Mouse (Mus musculus) embryonic facial prominence, embryonic 13.5 days (tissue): ENCODE measurements at regions not wholly inside any gene's neighbourhood (a gene's known extent, or its start where the extent isn't known, plus 50 kb on each side); places are given as distances from the start of the nearest gene placed in this dataset.
"Not testable (repeated sequence)": the region's sequence is repeated elsewhere in the genome, so short reads cannot be mapped to it uniquely, and the experiment has no call there.

Experiments
- ATAC-seq: fragments of 200-750 bp; cut with Nextera tagmentation; 2 replicates; pipeline ENCODE4 v1.8.0; 2017; ENCODE audit warnings: low read depth; ENCODE audit not compliant: insufficient number of reproducible peaks, insufficient read depth, low FRiP score, low TSS enrichment
- H3K27ac ChIP-seq: fragments of 300-500 bp; sonication (generic); 2 replicates; pipeline ENCODE4 v1.5.1; 2015; ENCODE audit warnings: moderate library complexity, mild to moderate bottlenecking, inconsistent platforms
- H3K27me3 ChIP-seq: fragments of 300-500 bp; sonication (generic); 2 replicates; pipeline ENCODE4 v1.6.1; 2015; ENCODE audit warnings: mild to moderate bottlenecking, inconsistent platforms
- H3K36me3 ChIP-seq: fragments of 300-500 bp; sonication (generic); 2 replicates; pipeline ENCODE4 v1.6.1; 2015; ENCODE audit warnings: mild to moderate bottlenecking, inconsistent platforms
- H3K4me1 ChIP-seq: fragments of 300-500 bp; sonication (generic); 2 replicates; pipeline ENCODE4 v1.6.1; 2015; ENCODE audit warnings: inconsistent platforms
- H3K4me2 ChIP-seq: fragments of 300-500 bp; sonication (generic); 2 replicates; pipeline ENCODE4 v1.6.1; 2015; ENCODE audit warnings: moderate library complexity, mild to moderate bottlenecking, inconsistent platforms
- H3K4me3 ChIP-seq: fragments of 300-500 bp; sonication (generic); 2 replicates; pipeline ENCODE4 v1.5.1; 2015; ENCODE audit warnings: mild to moderate bottlenecking, inconsistent platforms
- H3K9ac ChIP-seq: fragments of 300-500 bp; sonication (generic); 2 replicates; pipeline ENCODE4 v1.6.1; 2015; ENCODE audit warnings: mild to moderate bottlenecking, inconsistent platforms
- H3K9me3 ChIP-seq: fragments of 300-500 bp; sonication (generic); 2 replicates; pipeline ENCODE4 v1.6.1; 2016; ENCODE audit warnings: inconsistent platforms
- WGBS: fragments of 180-500 bp; shearing (Covaris S2); methylation state at CpG from one replicate; pipeline ENCODE4 v1.1.7; 2015; ENCODE audit warnings: mixed read lengths; 5-methylcytosine and 5-hydroxymethylcytosine counted together

- WGBS, result 83% methylated on average over 6 of the region's 6 CpGs
- ATAC-seq, result no peak
These were observed 226.1 kb upstream of the Dpp6 start for GRCm38 (mm10) chr5:26590886-26591285.

DNA sequence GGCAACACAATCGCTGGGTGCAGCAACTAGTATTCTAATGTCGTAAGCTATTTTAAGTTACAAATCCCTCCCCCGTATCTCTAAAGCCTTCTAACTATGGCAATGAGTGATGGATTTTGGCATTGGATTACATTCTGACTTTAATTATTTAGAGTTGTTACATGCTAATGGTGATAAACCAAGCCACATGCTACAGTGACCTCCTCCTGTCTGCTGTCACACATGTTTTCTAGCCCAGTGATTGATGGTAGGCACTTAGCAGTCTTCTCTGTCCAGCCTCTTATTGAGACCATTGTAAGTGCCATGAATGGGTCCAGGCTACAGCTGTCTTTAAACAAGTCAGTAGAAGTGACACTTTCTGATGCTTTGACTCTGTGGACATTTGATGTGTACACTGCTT lies 224.7 kb upstream of the Dpp6 start:
- no peaks in the 10 kb centered on the region for H3K36me3 ChIP-seq
- H3K9me3 ChIP-seq, result no peaks in the 10 kb centered on the region
- no peak overlapping the region for H3K4me3 ChIP-seq
- H3K27ac ChIP-seq, result no peak overlapping the region
- no peak for ATAC-seq
- no peak overlapping the region for H3K9ac ChIP-seq
- H3K27me3 ChIP-seq, result no peaks in the 10 kb centered on the region
- no peaks in the 10 kb centered on the region for H3K4me1 ChIP-seq
- no peak overlapping the region for H3K4me2 ChIP-seq
- WGBS, result 80% methylated on average over 3 of the region's 3 CpGs

More at GRCm38 (mm10) chr5:26590886-26591285, 226.1 kb upstream of the Dpp6 start:
- Histone ChIP-seq H3K27ac (no peak overlapping the region), H3K4me2 (no peak overlapping the region), H3K36me3 (no peaks in the 10 kb centered on the region), H3K9me3 (no peaks in the 10 kb centered on the region), H3K27me3 (no peaks in the 10 kb centered on the region), H3K9ac (no peak overlapping the region), H3K4me3 (no peak overlapping the region), H3K4me1 (no peaks in the 10 kb centered on the region)

DNA sequence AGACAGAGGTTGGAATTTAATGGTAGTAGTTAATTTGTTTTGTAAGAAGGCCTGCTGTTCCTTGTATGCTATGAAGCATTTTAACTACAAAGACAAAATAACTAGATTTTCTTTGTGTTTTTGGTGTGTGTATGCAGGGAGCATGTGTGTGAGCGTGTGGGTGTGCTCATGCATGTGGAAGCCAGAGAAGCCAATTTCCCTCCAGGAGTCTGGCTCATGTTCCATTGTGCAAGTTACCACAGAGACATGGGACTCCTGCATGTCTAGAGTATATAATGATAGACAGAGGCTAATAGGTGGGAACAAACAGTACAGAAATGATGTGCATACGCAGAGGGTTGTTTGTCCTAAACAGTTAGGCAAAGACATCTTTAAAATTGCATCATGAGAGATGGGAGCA lies 219.0 kb upstream of the Dpp6 start:
- H3K27me3 ChIP-seq, result no peaks in the 10 kb centered on the region
- H3K4me2 ChIP-seq, result no peak overlapping the region
- no peak for ATAC-seq
- no peak overlapping the region for H3K9ac ChIP-seq
- H3K9me3 ChIP-seq, result no peaks in the 10 kb centered on the region
- H3K4me3 ChIP-seq, result no peak overlapping the region
- no peak overlapping the region for H3K27ac ChIP-seq
- H3K36me3 ChIP-seq, result no peaks in the 10 kb centered on the region
- no peaks in the 10 kb centered on the region for H3K4me1 ChIP-seq
- WGBS, result 86% methylated on average over 2 of the region's 2 CpGs

- Histone ChIP-seq H3K27me3 (no peaks in the 10 kb centered on the region), H3K9me3 (no peaks in the 10 kb centered on the region), H3K36me3 (no peaks in the 10 kb centered on the region), H3K4me2 (no peak overlapping the region), H3K27ac (no peak overlapping the region), H3K4me1 (no peaks in the 10 kb centered on the region), H3K9ac (no peak overlapping the region), H3K4me3 (no peak overlapping the region)
- 72% methylated on average over 2 of the region's 2 CpGs for WGBS
- no peak for ATAC-seq
These were observed 197.7 kb upstream of the Dpp6 start for GRCm38 (mm10) chr5:26619272-26619671.

GRCm38 (mm10) chr5:26622116-26622515 lies 194.9 kb upstream of the Dpp6 start:
- WGBS, result 43% methylated on average over 2 of the region's 2 CpGs
- Histone ChIP-seq H3K4me2 (no peak overlapping the region), H3K27ac (no peak overlapping the region), H3K36me3 (no peaks in the 10 kb centered on the region), H3K9me3 (no peaks in the 10 kb centered on the region), H3K4me1 (no peaks in the 10 kb centered on the region), H3K4me3 (no peak overlapping the region), H3K27me3 (no peaks in the 10 kb centered on the region), H3K9ac (no peak overlapping the region)
- no peak for ATAC-seq

DNA sequence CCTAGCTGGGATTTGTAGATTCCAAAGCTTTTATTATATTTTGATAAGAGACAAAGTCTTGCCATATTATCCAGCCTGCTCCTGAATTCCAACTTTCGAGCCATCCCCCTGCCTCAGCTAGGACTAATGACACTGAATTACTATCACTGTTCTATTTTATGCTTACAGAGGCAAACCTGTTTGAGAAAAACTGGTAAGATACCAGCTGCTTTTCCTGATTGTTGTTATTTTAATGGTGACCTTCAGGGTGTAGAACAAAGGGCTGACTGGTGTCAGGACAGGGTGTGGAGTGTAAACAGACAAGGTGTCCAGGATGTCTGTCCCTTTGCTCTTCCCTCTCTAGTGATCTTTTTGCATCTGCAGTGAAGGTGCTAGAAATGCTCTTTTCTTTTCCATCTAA lies 145.5 kb upstream of the Dpp6 start:
- no peaks in the 10 kb centered on the region for H3K36me3 ChIP-seq
- H3K9ac ChIP-seq, result no peak overlapping the region
- no peaks in the 10 kb centered on the region for H3K27me3 ChIP-seq
- no peak overlapping the region for H3K27ac ChIP-seq
- H3K9me3 ChIP-seq, result no peaks in the 10 kb centered on the region
- H3K4me3 ChIP-seq, result no peak overlapping the region
- no peak for ATAC-seq
- H3K4me2 ChIP-seq, result no peak overlapping the region
- no peaks in the 10 kb centered on the region for H3K4me1 ChIP-seq
- WGBS, result 65% methylated on average over 1 of the region's 1 CpGs

GRCm38 (mm10) chr5:26689775-26690174 lies 127.2 kb upstream of the Dpp6 start:
- H3K4me3 ChIP-seq, result no peak overlapping the region
- H3K9ac ChIP-seq, result no peak overlapping the region
- H3K36me3 ChIP-seq, result no peaks in the 10 kb centered on the region
- WGBS, result 72% methylated on average over 3 of the region's 3 CpGs
- no peak overlapping the region for H3K27ac ChIP-seq
- no peaks in the 10 kb centered on the region for H3K4me1 ChIP-seq
- no peak for ATAC-seq
- no peaks in the 10 kb centered on the region for H3K27me3 ChIP-seq
- H3K9me3 ChIP-seq, result no peaks in the 10 kb centered on the region
- H3K4me2 ChIP-seq, result no peak overlapping the region

DNA sequence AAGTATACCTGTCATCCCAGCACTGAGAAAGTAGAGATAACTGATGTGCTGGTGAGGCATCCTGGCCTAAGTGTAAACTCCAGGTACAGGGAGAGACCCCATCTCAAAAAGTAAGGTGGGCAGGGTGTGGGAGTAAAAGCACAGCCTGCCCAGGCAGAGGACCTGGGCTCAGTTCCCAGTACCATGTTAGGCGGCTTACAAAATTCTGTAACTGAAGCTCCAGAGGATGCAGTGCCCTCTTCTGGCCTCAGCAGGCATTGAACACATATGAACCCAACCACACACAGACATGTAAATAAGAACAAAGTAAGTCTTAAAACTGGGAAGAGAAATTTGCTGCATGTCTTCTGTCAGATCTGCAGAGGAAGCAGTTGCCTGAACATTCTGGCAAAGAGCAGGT lies 125.9 kb upstream of the Dpp6 start:
- H3K27ac ChIP-seq, result no peak overlapping the region
- 97% methylated on average over 1 of the region's 1 CpGs for WGBS
- no peaks in the 10 kb centered on the region for H3K27me3 ChIP-seq
- ATAC-seq, result no peak
- H3K4me2 ChIP-seq, result no peak overlapping the region
- no peak overlapping the region for H3K4me3 ChIP-seq
- H3K9me3 ChIP-seq, result no peaks in the 10 kb centered on the region
- no peaks in the 10 kb centered on the region for H3K4me1 ChIP-seq
- H3K9ac ChIP-seq, result no peak overlapping the region
- no peaks in the 10 kb centered on the region for H3K36me3 ChIP-seq

DNA sequence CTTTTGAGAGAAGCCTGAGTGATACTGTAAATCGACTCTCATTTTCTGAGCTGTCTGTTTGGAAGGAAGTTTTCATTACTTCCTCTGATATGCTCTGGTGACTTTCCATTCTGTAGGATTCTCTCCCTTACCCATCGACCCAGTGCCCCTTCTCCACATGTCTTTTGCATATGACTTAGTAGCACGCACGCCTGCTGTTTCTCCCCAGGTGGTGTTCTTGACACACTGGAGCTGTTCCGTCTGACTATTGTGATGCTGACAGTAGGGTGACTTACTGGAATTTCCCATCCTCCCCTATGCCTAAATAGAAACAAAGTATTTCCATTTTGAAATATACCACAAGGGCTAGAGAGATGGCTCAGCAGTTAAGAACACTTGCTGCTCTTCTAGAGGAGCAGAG lies 125.0 kb upstream of the Dpp6 start:
- no peaks in the 10 kb centered on the region for H3K27me3 ChIP-seq
- no peak for ATAC-seq
- no peak overlapping the region for H3K27ac ChIP-seq
- 26% methylated on average over 5 of the region's 5 CpGs for WGBS
- no peaks in the 10 kb centered on the region for H3K4me1 ChIP-seq
- no peak overlapping the region for H3K4me3 ChIP-seq
- no peak overlapping the region for H3K9ac ChIP-seq
- no peaks in the 10 kb centered on the region for H3K9me3 ChIP-seq
- H3K36me3 ChIP-seq, result no peaks in the 10 kb centered on the region
- H3K4me2 ChIP-seq, result no peak overlapping the region

GRCm38 (mm10) chr5:26703621-26704020 lies 113.4 kb upstream of the Dpp6 start:
- not testable (repeated sequence) for H3K4me1 ChIP-seq, H3K9me3 ChIP-seq, H3K36me3 ChIP-seq, H3K9ac ChIP-seq, H3K4me3 ChIP-seq, H3K27me3 ChIP-seq, H3K27ac ChIP-seq, ATAC-seq, H3K4me2 ChIP-seq
- 58% methylated on average over 6 of the region's 6 CpGs for WGBS

GRCm38 (mm10) chr5:26707661-26708060 lies 109.3 kb upstream of the Dpp6 start:
- Histone ChIP-seq H3K4me3 (no peak overlapping the region), H3K27ac (no peak overlapping the region), H3K4me2 (no peak overlapping the region), H3K36me3 (no peaks in the 10 kb centered on the region), H3K9me3 (no peaks in the 10 kb centered on the region), H3K27me3 (no peaks in the 10 kb centered on the region), H3K4me1 (no peaks in the 10 kb centered on the region), H3K9ac (no peak overlapping the region)
- ATAC-seq, result no peak
- 62% methylated on average over 2 of the region's 2 CpGs for WGBS

- Histone ChIP-seq H3K4me2 (no peak overlapping the region), H3K27ac (no peak overlapping the region), H3K4me3 (no peak overlapping the region), H3K4me1 (no peaks in the 10 kb centered on the region), H3K9ac (no peak overlapping the region), H3K27me3 (no peaks in the 10 kb centered on the region), H3K9me3 (no peaks in the 10 kb centered on the region), H3K36me3 (no peaks in the 10 kb centered on the region)
- no peak for ATAC-seq
- 75% methylated on average over 2 of the region's 2 CpGs for WGBS
These were observed 92.5 kb upstream of the Dpp6 start for GRCm38 (mm10) chr5:26724491-26724890.

DNA sequence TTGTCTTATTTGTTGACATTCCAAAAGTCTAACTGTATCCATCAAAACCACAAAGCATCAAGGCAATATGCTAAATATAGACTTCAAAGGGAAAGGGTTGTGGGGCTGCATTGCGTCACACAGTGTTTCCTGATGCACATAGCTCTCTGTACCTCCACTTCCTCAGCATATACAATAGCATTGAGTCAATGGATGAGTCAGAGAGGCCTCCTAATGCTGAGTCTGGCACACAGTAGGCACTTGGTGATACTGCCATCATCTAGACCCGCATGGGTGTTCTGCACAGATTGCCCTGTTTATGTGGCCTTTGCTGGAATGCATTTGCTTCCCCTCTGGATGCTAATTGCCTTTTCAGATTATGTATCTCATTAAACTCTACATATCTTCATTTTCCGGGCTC lies 91.0 kb upstream of the Dpp6 start:
- no peaks in the 10 kb centered on the region for H3K4me1 ChIP-seq
- no peak overlapping the region for H3K4me2 ChIP-seq
- H3K27ac ChIP-seq, result no peak overlapping the region
- WGBS, result 84% methylated on average over 3 of the region's 3 CpGs
- no peaks in the 10 kb centered on the region for H3K36me3 ChIP-seq
- no peak overlapping the region for H3K9ac ChIP-seq
- no peaks in the 10 kb centered on the region for H3K9me3 ChIP-seq
- H3K27me3 ChIP-seq, result no peaks in the 10 kb centered on the region
- H3K4me3 ChIP-seq, result no peak overlapping the region
- no peak for ATAC-seq
